Mouse (Mus musculus) forebrain, postnatal 0 days (tissue): Measurements from ENCODE around the gene Itgb2l. TPM values are rescaled to one million over a fixed set of nuclear protein-coding genes. Genes with fewer than 3 reads are reported as not detected.
"Not testable (repeated sequence)": the region's sequence is repeated elsewhere in the genome, so short reads cannot be mapped to it uniquely, and the experiment has no call there.

Experiments
- ATAC-seq: fragments of 200-750 bp; cut with Nextera tagmentation; 2 replicates; pipeline ENCODE4 v1.8.0; 2017; ENCODE audit warnings: mild to moderate bottlenecking, moderate library complexity
- DNase-seq: peaks from one replicate; pipeline ENCODE4 v3.0.0-alpha.2; 2015
- H3K27ac ChIP-seq: fragments of 300-500 bp; sonication (generic); 2 replicates; pipeline ENCODE4 v1.5.1; 2014; ENCODE audit warnings: low read depth, mild to moderate bottlenecking, antibody characterized with exemption, low read length, moderate library complexity, mixed read lengths
- H3K27me3 ChIP-seq: fragments of 300-500 bp; sonication (generic); 2 replicates; pipeline ENCODE4 v1.6.1; 2014; ENCODE audit warnings: mild to moderate bottlenecking, low read length, mixed read lengths; ENCODE audit not compliant: insufficient read depth
- H3K36me3 ChIP-seq: fragments of 300-500 bp; sonication (generic); 2 replicates; pipeline ENCODE4 v1.6.1; 2014; ENCODE audit warnings: mild to moderate bottlenecking, moderate library complexity; ENCODE audit not compliant: insufficient read depth
- H3K4me1 ChIP-seq: fragments of 300-500 bp; sonication (generic); 2 replicates; pipeline ENCODE4 v1.6.1; 2014; ENCODE audit warnings: antibody characterized with exemption; ENCODE audit not compliant: insufficient read depth
- H3K4me2 ChIP-seq: fragments of 300-500 bp; sonication (generic); 2 replicates; pipeline ENCODE4 v1.6.1; 2014; ENCODE audit warnings: low read depth, mild to moderate bottlenecking, moderate library complexity
- H3K4me3 ChIP-seq: fragments of 300-500 bp; sonication (generic); 2 replicates; pipeline ENCODE4 v1.5.1; 2014; ENCODE audit warnings: low read depth, low read length, mixed read lengths
- H3K9ac ChIP-seq: fragments of 300-500 bp; sonication (generic); 2 replicates; pipeline ENCODE4 v1.6.1; 2014; ENCODE audit warnings: mild to moderate bottlenecking
- H3K9me3 ChIP-seq: fragments of 300-500 bp; sonication (generic); 2 replicates; pipeline ENCODE4 v1.6.1; 2016; ENCODE audit warnings: low read length
- CTCF ChIP-seq: sonication (generic); IDR thresholded peaks from 2 replicates; pipeline ENCODE4 v1.5.1; 2016; ENCODE audit warnings: antibody characterized with exemption, control low read depth, low read depth
- WGBS: fragments of 180-500 bp; shearing (Covaris S2); extraction: QIAGEN DNeasy Blood & Tissue Kit; methylation state at CpG from one replicate; pipeline ENCODE4 v1.1.7; 2014; 5-methylcytosine and 5-hydroxymethylcytosine counted together
- polyA plus RNA-seq: library from polyadenylated mRNA; unstranded; fragments of >200 nt; fragmentation: Nextera tagmentation; extraction: Ambion mirVana; gene quantifications from 2 replicates; pipeline ENCODE4 v1.2.1, GENCODE M21; 2015
- total RNA-seq: library from RNA; depleted of rRNA; stranded (reverse); fragments of >200 nt; gene quantifications from 2 replicates; pipeline ENCODE4 v1.2.3, GENCODE M21; 2014

The Itgb2l gene
- total and polyA plus RNA-seq, 2 experiments from 2014 or later: 0.08 TPM; not detected in 1

DNA sequence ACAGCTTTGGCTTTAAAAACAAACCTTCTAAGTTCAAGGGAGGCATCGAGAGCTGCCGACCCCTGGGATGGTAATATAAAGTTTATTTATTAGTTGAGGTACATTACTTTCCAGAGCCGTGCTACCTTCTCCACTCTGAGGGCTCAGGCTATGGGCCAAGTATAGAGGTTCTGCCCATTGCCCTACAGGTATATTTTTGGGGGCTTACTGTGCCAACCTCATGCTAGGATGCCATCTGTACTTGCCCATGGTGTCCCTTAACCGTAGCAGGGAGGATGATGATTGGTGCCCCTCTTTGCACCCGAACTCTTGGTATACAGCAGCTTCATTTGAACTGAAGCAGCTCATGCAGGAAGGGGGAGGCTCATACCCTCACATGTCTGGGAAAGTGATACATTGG is 14.2 kb upstream of the Itgb2l start:
- Histone ChIP-seq H3K4me1 (no peaks in the 10 kb centered on the region), H3K27ac (no peak overlapping the region), H3K27me3 (no peaks in the 10 kb centered on the region), H3K36me3 (no peaks in the 10 kb centered on the region), H3K4me3 (no peak overlapping the region), H3K9me3 (no peaks in the 10 kb centered on the region), H3K9ac (no peak overlapping the region), H3K4me2 (no peak overlapping the region)
- DNase-seq: no peak
- TF ChIP-seq CTCF: no peak
- ATAC-seq: no peak
- 91% methylated on average over 5 of the region's 5 CpGs for WGBS

GRCm38 (mm10) chr16:96454086-96454485 is 10.7 kb upstream of the Itgb2l start:
- TF ChIP-seq CTCF: no peak
- Histone ChIP-seq H3K4me2 (no peak overlapping the region), H3K4me1 (no peaks in the 10 kb centered on the region), H3K27ac (no peak overlapping the region), H3K4me3 (no peak overlapping the region), H3K36me3 (no peaks in the 10 kb centered on the region), H3K9me3 (no peaks in the 10 kb centered on the region), H3K9ac (no peak overlapping the region), H3K27me3 (no peaks in the 10 kb centered on the region)
- no peak for DNase-seq
- no peak for ATAC-seq

- not testable (repeated sequence) for H3K27me3 ChIP-seq
Observed at GRCm38 (mm10) chr16:96450871-96451270, 7.5 kb upstream of the Itgb2l start.

DNA sequence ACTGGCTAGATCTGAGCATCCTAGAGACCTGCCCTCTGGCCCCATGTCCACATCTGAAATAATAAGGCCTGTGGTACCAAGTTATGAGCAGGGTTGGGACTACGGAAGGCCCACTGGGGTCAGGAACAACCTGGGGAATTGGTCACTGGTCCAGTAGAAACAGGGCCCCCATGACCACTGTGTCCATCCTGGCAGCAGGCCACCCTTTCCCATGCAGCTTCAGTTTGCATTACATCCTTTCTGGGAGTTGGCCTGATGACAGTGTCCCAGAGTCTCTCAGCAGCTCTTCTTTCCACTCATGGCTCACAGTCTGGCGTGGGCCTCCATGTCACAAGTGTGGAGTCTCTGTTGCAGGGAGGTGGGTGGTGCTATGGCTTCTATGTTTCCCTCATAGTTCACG is 1.6 kb downstream of the Itgb2l start:
- no peak for DNase-seq

More at GRCm38 (mm10) chr16:96450871-96451270, 7.5 kb upstream of the Itgb2l start:
- DNase-seq, ATAC-seq, H3K4me3 ChIP-seq, H3K36me3 ChIP-seq, H3K4me1 ChIP-seq, H3K4me2 ChIP-seq, H3K27ac ChIP-seq, H3K9ac ChIP-seq, H3K9me3 ChIP-seq: not testable (repeated sequence)
- WGBS: 93% methylated on average over 12 of the region's 16 CpGs

DNA sequence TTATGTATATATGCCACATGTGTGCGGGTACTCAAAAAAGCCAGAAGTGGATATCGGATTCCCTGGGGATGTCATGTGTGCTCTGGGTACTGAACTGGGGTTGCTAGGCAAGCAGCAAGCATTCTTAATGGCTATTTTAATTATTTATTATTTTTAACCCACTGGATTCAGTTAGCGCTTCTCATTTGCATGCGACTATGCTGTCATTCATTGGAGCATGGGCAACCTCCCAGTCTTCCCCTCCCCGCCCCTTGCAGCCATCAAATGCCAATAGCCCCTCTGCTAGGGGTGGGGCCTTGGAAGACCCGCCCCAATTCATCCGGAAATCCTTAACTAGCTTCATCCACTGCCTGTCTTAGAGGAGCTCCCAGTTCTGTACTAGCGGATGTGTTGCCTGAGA is 2.5 kb downstream of the Itgb2l start:
- DNase-seq: no peak
- Histone ChIP-seq H3K9me3 (no peaks in the 10 kb centered on the region), H3K9ac (no peak overlapping the region), H3K4me2 (no peak overlapping the region), H3K4me3 (no peak overlapping the region), H3K36me3 (no peaks in the 10 kb centered on the region), H3K4me1 (no peaks in the 10 kb centered on the region; the same call in 1 of the 2 replicates), H3K27ac (no peak overlapping the region), H3K27me3 (no peaks in the 10 kb centered on the region)
- TF ChIP-seq CTCF: no peak
- 79% methylated on average over 8 of the region's 8 CpGs for WGBS
- no peak for ATAC-seq

More for the DNA sequence above, 1.6 kb downstream of the Itgb2l start:
- Histone ChIP-seq H3K27ac (no peak overlapping the region), H3K4me1 (no peaks in the 10 kb centered on the region; the same call in 1 of the 2 replicates), H3K36me3 (no peaks in the 10 kb centered on the region), H3K4me3 (no peak overlapping the region), H3K9ac (no peak overlapping the region), H3K4me2 (no peak overlapping the region), H3K9me3 (no peaks in the 10 kb centered on the region), H3K27me3 (no peaks in the 10 kb centered on the region)
- WGBS: 94% methylated on average over 3 of the region's 3 CpGs
- no peak for ATAC-seq
- TF ChIP-seq CTCF: no peak

DNA sequence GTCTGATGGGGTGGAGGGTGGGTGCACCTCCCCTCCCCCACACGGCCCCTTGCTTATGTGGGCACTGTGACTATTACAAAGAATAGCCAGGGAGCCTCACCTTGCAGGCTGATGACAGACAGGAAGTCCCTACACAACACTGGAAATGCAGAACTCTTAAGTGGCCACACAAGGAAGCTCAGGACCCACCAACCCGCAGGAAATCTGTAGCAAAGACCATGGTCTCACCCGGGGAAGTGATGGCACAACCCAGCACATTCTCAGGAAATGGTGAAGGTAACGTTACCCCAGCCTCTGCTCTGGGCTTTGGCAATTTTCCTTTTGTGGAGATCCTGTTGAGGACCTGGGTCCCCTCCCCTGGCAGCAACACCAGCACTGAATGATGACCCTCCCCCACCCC is 3.7 kb downstream of the Itgb2l start:
- Histone ChIP-seq H3K27me3 (no peaks in the 10 kb centered on the region), H3K9ac (no peak overlapping the region), H3K4me3 (no peak overlapping the region), H3K9me3 (no peaks in the 10 kb centered on the region), H3K4me1 (no peaks in the 10 kb centered on the region; the same call in 1 of the 2 replicates), H3K4me2 (no peak overlapping the region), H3K36me3 (no peaks in the 10 kb centered on the region), H3K27ac (no peak overlapping the region)
- DNase-seq: no peak
- 90% methylated on average over 4 of the region's 4 CpGs for WGBS
- TF ChIP-seq CTCF: no peak
- no peak for ATAC-seq

DNA sequence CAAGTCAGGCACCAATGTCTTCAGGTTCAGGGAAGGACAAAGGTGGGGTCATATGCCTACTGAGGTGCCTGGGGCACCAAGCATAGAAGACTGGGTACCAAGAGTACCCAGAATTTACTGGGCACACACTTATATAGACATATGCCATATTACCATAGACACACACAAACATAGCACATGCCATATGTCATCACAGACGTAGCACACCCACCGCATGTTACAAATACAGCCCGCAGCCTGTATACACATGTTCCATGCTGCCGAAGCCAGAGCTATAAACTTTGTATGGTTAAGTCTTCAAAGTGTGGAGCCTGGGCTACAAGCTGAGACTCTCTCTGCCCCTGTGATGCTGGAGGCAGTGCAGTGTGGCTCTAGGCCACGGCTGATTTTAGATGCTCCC is 4.5 kb downstream of the Itgb2l start:
- peak; percentile 83 for ATAC-seq
- Histone ChIP-seq H3K27ac (no peak overlapping the region), H3K4me2 (no peak overlapping the region), H3K9me3 (no peaks in the 10 kb centered on the region), H3K36me3 (no peaks in the 10 kb centered on the region), H3K4me1 (no peaks in the 10 kb centered on the region; the same call in 1 of the 2 replicates), H3K27me3 (no peaks in the 10 kb centered on the region), H3K9ac (no peak overlapping the region), H3K4me3 (no peak overlapping the region)
- WGBS: 68% methylated on average over 5 of the region's 5 CpGs
- no peak for TF ChIP-seq CTCF
- DNase-seq: peak; percentile 80
